Mouse (Mus musculus) layer of hippocampus, postnatal 36 days (tissue): Measurements from ENCODE around the gene Mrpl45. TPM values are rescaled to one million over a fixed set of nuclear protein-coding genes. Genes with fewer than 3 reads are reported as not detected.

Experiments
- DNase-seq, 2 experiments: peaks; one replicate each; pipeline ENCODE4 v3.0.0; 2022
- total RNA-seq, 2 experiments: library from RNA; stranded (reverse); gene quantifications; 2 replicates each; pipeline ENCODE4 v1.2.3; 2021

Gene Mrpl45
- total RNA-seq, 2 experiments from 2014 or later, result 26.8 to 27.4 TPM

DNA sequence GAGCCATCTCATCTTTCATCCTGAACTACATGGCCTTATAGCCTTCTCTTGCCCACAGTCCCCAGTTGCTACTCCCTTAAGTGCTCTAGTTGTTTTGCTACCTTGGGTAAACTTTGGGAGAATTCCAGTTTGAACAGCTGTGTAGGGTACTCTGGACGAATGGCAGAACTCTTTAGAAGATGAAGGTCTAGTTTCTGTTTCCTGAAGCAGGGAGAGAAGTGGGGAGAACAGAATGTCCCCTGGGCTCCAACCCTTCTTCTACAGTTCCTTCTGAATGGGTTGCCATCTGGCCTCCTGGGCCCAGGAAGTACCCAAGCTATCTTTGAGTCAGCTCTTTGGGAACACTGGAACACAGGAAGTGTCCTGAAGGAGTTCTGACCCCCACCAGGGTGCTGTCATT lies 18.4 kb downstream of the Mrpl45 start:
- no peak for DNase-seq

DNA sequence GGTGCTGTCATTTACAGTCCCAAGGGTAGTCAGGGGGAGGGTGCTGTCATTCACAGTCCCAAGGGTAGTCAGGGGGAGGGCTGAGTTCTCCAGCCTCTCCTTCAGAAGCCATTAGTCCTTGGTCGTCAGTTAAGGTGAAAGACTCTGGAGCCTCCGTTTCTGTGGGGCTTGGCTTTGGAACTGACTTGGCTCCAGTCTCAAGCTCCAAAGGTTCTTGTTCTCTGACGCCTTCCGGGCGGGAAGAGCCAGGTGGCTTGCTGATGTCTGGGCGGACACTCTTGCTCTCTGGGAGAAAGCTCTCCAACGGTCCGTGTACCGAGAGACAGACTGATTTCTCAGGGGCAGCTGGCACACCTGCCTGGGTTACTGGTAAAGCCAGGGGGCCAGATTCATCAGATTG lies 18.9 kb downstream of the Mrpl45 start:
- DNase-seq, result no peak

DNA sequence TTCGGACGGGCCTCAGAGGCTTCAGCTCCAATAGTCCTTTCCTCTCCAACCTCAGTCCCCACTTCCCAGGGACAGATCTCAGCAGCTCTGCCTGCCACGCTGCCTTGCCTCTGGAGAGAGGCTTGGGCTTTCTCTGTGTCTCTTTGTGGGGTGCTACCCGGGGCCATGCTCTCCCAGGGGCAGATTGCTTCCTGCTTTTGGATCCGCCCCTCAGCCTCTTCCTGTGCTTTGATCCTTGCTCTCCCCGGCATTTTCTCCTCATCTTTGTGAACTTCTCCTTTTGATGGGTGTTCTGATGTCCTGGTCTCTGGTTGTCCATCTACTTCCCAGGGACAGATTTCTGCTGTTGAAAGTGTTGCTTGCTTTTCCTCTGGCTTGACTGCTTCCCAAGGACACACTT lies 20.7 kb downstream of the Mrpl45 start:
- DNase-seq, result no peak

DNA sequence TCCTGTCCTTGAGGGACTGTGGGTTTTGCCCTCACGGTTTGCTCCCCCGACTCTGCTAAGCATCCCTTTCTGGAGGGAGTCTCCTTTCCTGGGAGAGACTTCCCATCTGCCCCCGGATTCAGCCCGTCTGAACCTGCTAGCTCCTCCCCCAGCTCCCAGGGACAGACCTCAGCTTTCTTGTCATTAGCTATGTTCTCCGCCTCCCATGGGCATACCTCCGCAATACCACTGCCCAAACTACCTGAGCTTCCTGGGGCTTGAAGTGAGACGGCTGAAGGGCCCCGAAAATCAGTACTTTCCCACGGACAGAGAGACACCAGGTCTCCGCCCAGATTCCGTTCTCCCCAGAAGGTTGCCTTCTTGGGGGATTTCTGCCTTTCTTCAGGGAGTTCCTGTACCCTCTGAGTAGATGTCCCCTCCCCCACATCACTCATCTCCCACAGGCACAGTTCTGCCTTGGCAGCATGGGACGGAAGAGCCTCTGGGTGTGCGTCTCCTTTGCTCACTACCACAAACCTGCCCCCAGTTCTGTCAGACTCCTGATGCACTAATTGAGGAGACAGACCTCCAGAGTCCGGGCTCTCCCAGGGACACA lies 21.3 kb downstream of the Mrpl45 start:
- DNase-seq, result no peak

GRCm38 (mm10) chr11:97337363-97337762 lies 21.8 kb downstream of the Mrpl45 start:
- DNase-seq, result no peak

- no peak for DNase-seq
These were observed 22.9 kb downstream of the Mrpl45 start for GRCm38 (mm10) chr11:97338302-97338976.

- peak in 1 of 2 experiments; percentile 50 for DNase-seq
These were observed 23.4 kb downstream of the Mrpl45 start for GRCm38 (mm10) chr11:97338977-97339315.

DNA sequence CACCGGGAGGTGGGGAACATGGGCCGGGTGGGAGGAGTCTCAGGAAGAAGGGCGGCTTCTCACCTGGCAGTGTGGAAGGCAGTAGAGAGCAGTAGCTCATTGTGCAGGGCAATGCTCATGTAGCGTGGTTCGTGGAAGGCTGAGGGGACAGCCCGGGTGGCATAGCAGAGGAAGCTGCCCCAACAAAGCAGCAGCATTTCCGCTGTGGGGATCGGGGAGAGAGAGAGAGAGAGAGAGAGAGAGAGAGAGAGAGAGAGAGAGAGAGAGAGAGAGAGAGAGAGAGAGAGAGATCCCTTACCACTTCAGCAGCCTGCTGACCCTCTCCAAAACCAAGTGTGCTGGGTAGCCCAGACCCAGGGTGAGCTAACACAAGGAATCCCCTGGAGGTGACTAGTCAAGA lies 27.7 kb downstream of the Mrpl45 start:
- DNase-seq, result no peak

DNA sequence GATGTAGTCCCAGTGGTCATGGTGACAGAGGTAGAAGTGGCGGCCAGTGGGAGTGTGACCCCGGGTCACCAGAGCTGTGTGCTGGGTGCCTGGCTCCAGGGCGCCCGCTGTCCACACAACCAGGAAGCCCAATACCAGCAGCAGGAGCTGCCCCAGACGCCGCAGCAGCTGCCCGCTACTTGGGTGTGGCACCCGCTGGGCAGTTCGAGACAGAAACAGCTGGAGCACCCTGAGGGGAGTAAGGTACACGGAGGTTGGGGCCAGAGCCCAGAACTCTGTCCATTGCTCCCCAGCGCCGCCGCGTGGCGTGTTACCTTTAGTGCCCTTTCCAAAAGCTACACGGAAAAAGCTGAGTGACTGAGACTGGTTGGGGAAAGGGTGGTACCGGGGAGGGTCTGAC lies 28.1 kb downstream of the Mrpl45 start:
- DNase-seq, result no peak

- DNase-seq, result no peak
These were observed 29.9 kb downstream of the Mrpl45 start for GRCm38 (mm10) chr11:97345446-97345845.

- no peak for DNase-seq
These were observed 30.9 kb downstream of the Mrpl45 start for GRCm38 (mm10) chr11:97346383-97346782.

- no peak for DNase-seq
These were observed 31.8 kb downstream of the Mrpl45 start for GRCm38 (mm10) chr11:97347291-97347690.

GRCm38 (mm10) chr11:97350035-97350434 lies 34.5 kb downstream of the Mrpl45 start:
- DNase-seq, result peak; percentile 68 to 69

GRCm38 (mm10) chr11:97352027-97352684 lies 36.6 kb downstream of the Mrpl45 start, which contains the start of gene Gpr179:
Gene Gpr179, minus strand, starts transcription at chr11:97352077.
- DNase-seq, result no peak

DNA sequence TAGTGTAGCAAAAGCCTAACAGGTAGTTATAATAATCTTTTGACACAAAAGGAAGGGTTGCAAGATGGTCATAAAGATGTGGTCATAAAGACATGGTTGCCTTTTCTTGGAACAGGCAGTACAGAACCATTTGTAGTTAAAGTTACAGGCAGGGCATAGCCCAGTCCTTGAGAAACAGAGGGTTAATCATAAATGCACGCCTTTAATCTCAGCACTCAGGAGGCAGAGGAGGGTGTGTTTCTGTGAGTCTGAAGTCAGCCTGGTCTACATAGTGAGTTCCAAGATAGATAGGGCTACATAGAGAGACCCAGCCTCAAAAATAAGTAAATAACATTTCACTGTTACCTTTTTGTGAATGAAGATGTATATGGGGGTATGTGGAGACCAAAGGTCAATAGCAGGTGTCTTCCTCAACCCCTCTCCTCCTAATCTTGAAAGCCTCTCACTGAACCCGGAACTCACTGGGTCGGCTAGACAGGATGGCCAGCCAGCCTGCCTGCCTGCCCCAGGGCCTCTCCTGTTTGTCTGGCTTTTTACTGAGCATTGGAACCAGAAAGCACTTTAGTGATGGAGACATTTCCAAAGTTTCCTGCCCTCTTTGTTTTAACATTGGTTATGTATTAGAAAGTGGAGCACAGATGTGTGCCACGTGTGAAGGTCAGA lies 37.5 kb downstream of the Mrpl45 start:
- DNase-seq, result no peak

DNA sequence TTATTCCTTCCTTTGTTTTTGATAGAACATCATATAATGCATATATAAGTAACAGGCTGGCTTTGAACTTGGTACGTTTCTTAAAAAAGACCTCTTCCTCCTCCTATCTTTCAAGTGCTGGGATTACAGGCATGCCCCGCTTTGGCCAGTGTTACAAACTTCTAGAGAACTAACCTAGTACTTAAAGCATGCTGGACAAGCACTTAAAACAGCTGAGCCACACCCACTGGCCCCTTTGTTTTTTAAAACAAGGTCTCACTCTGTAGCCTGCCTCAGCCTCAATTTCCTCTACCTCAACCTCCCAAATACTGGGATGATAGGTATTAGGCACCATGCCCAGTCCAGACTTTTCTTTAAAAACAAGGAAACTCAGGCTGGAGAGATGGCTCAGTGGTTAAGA lies 39.1 kb downstream of the Mrpl45 start:
- no peak for DNase-seq

GRCm38 (mm10) chr11:97355247-97355646 lies 39.7 kb downstream of the Mrpl45 start:
- no peak for DNase-seq

DNA sequence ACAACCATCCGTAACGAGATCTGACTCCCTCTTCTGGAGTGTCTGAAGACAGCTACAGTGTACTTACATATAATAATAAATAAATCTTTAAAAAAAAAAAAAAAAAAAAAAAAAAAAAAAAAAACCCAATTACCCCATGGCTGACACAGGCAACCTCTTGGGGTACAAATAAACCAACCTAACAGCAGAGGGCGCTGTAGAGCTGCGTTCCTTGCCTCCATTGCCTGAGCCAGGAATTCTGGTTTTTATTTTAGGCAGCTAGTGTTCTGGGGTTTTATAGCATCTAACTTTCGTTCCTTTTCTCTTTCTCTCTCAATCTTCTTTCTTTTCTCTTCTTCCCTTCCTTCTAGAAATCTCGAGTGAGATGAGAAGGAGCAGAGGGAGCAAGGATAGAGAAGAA lies 42.1 kb downstream of the Mrpl45 start:
- DNase-seq, result peak; percentile 62 to 70

GRCm38 (mm10) chr11:97361948-97362648 lies 46.6 kb downstream of the Mrpl45 start, which contains the start of gene Socs7:
Gene Socs7, plus strand, starts transcription at chr11:97362551.
- peak; percentile 93 to 94 for DNase-seq

- peak; percentile 30 to 43 for DNase-seq
These were observed 47.1 kb downstream of the Mrpl45 start for GRCm38 (mm10) chr11:97362649-97362942.

DNA sequence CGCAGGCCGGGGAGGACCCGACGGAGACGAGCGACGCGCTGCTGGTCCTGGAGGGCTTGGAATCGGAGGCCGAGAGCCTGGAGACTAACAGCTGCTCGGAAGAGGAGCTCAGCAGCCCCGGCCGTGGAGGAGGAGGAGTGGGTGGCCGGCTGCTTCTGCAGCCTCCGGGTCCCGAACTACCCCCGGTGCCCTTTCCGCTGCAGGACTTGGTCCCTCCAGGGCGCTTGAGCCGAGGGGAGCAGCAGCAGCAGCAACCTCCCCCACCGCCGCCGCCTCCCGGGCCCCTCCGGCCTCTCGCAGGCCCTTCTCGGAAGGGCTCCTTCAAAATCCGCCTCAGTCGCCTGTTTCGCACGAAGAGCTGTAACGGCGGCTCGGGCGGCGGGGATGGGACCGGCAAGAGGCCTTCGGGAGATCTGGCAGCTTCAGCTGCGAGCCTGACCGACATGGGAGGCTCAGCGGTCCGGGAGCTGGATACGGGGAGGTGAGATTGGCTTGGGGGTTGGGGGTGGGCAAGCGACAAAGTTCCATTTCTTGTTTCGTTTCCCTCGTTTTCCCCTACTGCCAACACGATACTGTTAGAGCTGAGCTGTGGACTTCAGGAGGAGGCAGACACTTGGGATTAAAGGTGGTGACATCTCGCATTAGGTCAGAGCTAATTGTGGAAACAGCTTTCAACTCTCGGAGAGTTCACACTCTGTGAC lies 47.6 kb downstream of the Mrpl45 start:
- peak; percentile 25 to 30 for DNase-seq

DNA sequence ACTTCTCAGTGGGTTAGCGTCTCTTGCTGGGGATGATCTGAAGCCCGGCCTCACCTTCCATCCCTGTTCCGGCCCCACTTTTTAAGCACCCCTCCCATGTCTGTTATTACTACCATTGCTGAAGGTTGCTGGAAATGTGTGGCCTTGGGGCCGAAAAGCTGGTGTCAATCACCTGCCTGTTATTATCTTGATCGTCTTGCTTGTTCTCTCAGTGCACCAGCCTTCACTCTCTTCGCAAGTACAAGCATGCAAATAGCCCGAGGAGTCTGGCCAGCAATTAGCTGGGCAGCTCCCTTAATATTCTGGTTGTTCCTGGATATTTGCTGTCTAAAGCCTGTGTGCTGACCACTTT lies 48.1 kb downstream of the Mrpl45 start:
- no peak for DNase-seq
